Mouse (Mus musculus) bone marrow macrophage, adult 2 months (primary cell): ENCODE measurements around the gene Gm17467. TPM values are rescaled to one million over a fixed set of nuclear protein-coding genes. Genes with fewer than 3 reads are reported as not detected.
"Not testable (repeated sequence)": the region's sequence is repeated elsewhere in the genome, so short reads cannot be mapped to it uniquely, and the experiment has no call there.

Experiments
- H3K27ac ChIP-seq: 2 replicates; pipeline ENCODE4 v1.5.1; 2012; ENCODE audit warnings: low read depth, low read length; ENCODE audit not compliant: insufficient read depth
- H3K4me1 ChIP-seq: 2 replicates; pipeline ENCODE4 v1.6.1; 2012; ENCODE audit warnings: low read length; ENCODE audit not compliant: control insufficient read depth, insufficient read depth
- H3K4me3 ChIP-seq: 2 replicates; pipeline ENCODE4 v1.5.1; 2012; ENCODE audit warnings: mild to moderate bottlenecking, low read length, moderate library complexity; ENCODE audit not compliant: insufficient read depth
- polyA plus RNA-seq: library from polyadenylated mRNA; stranded (reverse); fragments of >200 nt; gene quantifications from 2 replicates; pipeline ENCODE4 v1.2.4, GENCODE M21; 2012; ENCODE audit not compliant: missing spikeins, insufficient read depth, insufficient read length

Gene Gm17467
- not detected in 2 replicates for polyA plus RNA-seq

DNA sequence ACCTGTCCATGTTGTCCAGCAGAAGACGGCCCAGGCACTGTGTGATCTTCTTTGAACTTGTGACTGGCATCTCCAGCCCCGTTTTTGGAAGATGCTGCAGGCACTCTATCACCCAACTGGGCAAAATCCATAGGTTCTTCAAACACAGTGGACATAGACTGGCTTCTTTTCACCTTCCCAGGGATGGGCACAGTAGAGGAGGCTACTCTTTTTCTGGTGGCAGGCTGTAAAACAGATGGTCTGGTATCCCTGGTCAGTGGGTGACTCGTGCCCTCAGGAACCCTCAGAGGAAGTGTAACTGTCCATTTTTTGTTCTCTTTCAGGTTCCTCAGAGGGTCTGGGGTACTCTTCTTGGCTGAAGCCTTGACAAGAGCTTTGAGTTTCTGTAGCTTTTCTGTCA, at the start of gene Gm17467:
Gene Gm17467, minus strand, starts transcription at position 101 of the 400 bp plus-strand sequence.
- not testable (repeated sequence) for H3K4me3 ChIP-seq

More for the DNA sequence above, at the start of gene Gm17467:
- not testable (repeated sequence) for H3K27ac ChIP-seq, H3K4me1 ChIP-seq

Other genes with a start within 250 kb of the Gm17467 start
- gene Cldn34c2, start 123.1 kb downstream of the Gm17467 start, polyA plus RNA-seq: not detected in 2 replicates
- not detected in 2 replicates for gene Cldn34c3, start 88.9 kb upstream of the Gm17467 start, polyA plus RNA-seq